Mouse (Mus musculus) adrenal gland, adult (tissue): Measurements from ENCODE around the gene Ubc.
A peak's percentile ranks its signal among the peaks of the same experiment; 100 is the strongest.

Source experiments
- DNase-seq, 2 experiments: peaks; one replicate each; pipeline ENCODE4 v3.0.0; 2022 to 2023; ENCODE audit warnings: low spot score in 1 of 2; ENCODE audit not compliant: inconsistent age in 2 of 2

Gene Ubc

DNA sequence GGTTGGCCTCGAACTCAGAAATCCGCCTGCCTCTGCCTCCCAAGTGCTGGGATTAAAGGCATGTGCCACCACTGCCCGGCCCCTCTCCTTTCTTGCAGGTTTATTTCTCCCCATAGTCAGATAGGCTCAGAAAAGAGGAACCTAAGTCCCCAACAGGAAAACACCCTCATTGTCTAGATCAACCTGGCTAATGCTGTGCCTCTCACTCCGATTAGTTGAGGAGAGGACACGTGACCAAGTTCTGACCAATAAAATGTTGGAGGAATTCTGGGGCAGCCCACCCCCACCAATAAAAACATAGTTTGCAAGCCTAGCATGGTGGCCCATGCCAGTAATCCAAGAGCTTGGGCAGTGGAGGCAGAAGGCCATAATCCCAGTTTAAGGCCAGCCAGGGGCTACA is 38.1 kb downstream of the Ubc start:
- DNase-seq, result no peak

DNA sequence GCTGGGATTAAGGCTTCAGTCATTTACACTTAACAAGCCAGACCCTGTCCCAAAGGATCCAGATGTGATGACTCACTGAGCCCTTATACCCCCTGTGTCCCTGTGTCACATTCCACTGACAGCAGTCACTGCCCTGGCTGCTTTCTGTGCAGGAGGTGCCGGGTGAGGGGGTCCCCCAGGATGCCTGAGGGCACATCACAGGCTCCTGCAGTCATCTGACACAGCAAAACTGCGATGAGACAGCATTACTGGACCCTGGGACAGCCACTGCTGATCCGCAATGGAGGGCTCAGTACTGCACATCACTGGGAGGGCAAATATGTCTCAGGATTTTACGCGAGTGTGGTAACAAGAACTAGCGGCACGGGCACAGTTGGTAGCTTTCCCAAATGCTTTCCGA is 38.9 kb downstream of the Ubc start:
- peak; percentile 18 to 45 for DNase-seq

DNA sequence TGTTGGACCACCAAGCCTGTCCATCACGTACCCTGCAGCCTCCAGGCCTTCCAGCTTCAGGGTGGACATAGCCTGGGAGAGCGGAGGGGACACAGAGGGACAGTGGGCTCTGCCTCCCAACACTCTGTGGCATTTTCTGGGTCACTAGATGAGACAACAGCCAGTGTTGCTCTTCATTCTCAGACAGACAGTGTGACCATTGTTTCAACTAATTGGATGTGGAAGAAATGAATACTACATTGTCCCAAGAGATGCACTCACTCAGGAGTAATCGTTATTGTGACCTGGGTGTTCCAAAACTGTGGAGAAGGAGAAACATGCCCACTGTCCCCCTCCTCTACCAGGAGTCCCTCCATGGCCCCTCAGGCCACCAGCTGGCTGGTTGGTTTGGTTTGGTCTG is 40.6 kb downstream of the Ubc start:
- no peak for DNase-seq

DNA sequence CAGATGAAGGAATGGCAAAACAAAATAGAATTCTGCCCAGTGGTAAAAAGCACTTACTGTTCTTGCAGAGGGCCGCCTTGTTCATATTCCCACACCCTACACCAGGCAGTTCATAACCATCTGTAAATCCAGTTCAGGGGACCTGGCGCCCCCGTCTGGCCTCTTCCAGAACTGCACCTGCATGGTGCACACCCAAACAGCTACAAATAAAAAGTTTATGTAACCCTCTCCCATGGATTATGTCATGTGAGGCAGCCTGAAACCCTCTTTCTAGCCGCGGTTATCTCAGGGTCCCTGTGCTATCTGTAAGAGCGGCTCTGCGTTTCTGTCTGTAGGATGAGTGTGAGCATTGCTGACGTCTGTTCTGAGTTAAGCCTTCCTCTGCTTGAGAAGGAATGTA is 41.5 kb downstream of the Ubc start:
- peak; percentile 92 to 96 for DNase-seq

DNA sequence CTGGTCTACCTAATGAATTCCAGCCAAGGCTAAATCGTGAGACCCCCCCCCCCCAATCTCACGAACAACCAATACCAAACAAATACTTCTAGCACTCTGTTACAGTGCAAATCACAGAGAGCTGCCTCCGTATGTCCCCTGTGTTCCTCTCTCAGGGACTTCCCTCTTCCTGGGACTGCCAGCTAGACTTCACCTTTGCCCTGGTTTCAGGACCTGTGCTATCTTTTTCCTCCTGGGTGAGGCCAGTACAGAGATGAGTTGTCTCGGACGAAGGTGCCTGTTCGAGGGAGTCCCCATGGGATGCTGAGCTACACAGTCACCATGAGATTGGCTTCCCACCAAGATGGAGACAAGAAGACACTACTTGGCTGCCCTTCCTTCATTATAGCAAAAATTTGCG is 41.9 kb downstream of the Ubc start:
- no peak for DNase-seq

DNA sequence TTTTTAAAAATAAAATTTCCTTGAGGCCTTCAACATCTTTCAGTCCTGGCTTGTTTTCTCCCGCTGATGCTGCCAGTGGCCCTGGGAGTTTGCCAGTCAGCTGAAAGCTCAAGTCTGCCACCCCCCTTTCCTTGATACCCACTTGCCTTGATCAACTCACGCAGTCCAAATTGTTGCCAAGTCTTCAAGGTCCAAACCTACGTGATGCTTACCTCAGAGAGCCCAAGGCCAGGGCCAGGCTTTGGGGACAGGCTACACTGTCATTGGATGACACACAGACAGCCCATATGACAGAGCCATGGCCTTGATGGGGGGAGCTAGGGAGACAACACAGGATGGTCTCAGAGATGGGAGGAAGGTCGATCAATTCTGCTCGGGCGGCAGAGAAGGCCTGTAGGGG is 45.7 kb downstream of the Ubc start:
- peak; percentile 94 to 96 for DNase-seq

DNA sequence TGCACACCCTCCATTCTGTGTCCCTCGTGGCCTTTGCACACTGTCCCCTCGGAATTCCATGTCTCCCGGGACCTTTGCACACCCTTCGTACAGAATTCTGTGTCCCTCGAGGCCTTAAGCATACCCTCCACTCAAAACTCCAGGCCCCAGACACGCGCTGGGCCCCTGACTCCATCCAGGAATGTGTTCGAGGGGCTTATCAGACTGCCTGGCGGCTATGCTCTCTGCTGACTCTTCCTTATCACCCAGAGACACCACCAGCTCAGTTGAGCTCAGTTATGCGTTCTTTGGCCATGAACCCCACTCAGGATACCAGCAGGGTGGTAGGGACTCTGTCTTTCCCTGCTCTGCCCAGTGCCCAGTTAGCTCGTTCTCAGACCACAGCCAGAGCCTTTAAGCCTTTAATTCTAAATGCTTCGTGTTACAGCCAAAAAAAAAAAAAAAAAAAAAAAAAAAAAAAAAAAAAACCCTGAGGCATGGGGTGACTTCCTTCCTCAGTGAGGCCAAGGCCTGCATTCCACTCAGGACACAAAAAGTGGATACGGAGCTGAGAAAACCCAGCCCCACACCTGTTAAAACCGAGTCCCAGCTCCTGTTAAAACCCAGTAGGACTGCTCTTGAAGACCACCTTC is 48.4 kb downstream of the Ubc start:
- peak in 1 of 2 experiments; percentile 81 for DNase-seq

DNA sequence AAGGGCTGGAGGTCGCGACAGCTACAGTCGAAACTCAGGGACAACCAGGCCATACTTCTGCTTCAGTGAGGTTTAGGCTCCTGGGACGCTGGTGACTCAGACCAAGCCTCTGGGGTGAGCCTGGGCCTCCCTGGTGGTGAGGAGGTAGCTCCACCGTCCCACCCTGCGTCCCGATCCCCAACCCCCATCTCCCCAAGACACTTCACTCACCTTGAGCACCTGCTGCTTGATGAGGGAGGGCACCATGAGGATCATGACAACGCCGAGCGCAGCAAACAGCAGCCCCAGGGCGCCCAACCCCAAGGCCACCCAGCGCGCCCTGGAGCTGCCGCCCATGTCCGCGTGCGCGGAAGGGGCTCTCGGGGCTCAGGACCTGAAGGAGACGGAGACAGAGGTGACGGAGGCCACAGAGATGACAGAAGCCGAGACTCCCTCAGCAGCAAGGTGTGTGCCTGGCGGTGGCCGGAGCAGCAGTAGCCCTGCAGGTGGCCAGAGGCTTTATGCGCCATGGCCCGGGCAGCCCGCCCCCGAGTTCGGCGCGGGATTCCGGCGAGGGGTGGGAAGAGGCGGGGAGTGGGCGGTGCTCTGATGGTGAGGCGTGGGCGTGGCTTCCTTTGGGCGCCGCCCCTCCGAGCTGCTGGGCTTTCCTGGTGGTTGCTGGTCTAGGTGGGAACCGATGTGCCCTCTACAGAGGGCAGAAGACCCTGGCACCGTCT is 49.3 kb downstream of the Ubc start, which contains the start of gene Scarb1:
TSS of gene Scarb1 (minus strand) at position 548 of the 716 bp plus-strand sequence.
- peak; percentile 96 to 99 for DNase-seq

DNA sequence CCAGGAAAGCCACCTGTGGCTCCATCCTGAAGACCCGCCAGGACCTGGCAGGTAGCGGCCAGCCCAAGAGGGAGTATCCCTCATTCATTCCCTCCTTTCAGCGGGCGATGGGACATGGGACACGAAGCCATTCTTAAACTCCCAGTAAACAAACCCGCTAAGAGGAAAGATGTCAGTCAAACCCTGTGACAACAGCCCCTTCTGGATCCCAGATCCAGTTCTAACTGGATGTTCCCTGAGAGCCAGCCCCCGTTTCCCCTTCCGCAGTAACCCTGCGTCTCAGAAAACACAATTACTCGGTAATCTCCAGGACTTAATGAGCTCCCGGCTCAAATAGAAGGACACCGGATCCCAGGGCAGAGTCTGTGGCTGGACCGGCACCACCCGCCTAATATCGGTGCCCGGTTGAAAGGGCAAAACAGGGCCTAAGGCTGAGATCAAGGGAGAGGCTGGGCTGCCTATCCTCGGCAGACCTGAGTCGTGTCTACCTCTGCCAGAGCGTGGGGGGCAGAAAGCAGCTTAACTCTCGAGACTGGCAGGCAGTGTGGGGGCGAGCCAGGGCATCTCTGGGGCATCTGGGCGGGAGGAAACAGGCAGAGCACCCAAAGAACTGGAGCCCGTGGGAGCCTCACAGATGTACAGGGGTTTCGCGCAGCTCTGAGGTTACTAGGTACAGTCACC is 50.0 kb downstream of the Ubc start:
- no peak for DNase-seq

DNA sequence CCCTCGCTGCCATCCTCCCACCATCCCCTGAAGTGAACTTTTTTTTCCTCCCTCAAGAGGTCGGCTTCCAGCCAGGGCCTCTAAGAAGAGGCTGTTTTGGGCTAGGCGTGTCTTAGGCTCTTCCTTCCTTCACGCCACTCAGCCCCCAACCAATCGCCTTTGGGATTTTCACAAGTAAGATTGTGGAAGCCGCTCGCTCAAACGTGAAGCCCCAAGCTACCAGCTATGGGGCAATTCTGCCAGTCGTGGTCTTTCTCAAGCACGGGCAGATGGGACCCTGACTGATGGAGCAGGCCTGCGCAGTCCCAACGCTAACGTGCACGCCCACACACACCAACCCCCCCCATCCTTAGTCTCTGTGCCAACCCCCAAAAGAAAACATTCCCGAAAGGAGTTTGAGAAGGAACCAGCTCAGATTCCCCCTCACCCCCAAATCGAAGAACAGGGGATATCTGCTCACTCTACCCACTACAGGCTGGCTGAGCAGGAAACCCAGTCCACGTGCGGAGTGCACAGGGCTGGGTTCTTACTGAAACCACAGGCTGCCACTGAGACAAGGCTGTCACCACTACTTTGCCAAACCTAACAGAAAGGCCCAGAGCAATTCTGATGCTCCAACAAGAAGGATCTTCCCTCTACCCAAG is 50.8 kb downstream of the Ubc start:
- DNase-seq, result peak; percentile 70 to 87

DNA sequence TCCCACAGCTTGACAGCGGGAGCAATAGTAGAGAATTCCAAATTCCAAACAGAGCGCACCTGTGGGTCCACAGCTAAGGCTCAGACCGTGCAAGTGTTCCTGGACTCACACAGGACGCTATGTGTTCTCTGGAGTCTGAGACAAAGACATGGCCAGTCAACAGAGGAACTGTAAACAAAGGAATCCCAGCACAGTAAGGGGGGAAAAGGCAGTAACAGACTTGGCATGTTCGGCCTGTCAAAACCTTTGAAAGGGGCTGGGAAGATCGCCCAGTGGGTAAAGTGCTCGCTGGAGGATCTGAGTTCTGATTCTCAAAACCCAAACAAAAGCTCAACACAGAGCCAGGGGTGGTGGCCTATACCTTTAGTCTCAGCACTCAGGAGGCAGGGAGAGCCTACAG is 52.5 kb downstream of the Ubc start:
- peak; percentile 20 to 63 for DNase-seq

DNA sequence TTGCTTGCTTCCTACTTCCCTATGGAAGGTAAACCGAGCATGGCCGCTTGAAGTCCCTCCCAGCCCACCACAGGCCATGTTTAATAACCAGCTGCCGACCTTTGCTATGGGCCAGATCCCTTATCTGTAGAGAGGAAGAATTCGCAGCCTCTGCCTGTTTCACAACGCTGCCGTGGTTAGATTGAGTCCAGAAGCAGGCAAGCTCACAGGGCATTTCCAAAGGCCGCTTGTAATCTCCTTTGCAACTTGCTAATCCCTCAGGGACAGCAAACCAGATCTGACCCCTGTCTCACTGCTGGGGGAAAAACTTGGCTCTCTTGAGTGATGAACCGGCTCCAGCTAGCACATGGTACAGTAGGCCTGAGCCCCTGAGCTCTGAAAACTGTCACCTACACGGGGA is 53.0 kb downstream of the Ubc start:
- peak; percentile 34 to 76 for DNase-seq
